Mouse (Mus musculus): ENCODE data around the gene Slc9a6.
A peak's percentile ranks its signal among the peaks of the same experiment; 100 is the strongest.

Slc9a6 gene

GRCm38 (mm10) chrX:56609623-56610317 lies at the start of gene Slc9a6:
Gene Slc9a6 (plus strand): TSS chrX:56609757.
- DNase-seq, result peak; percentile 68

- no peak for DNase-seq
Observed at GRCm38 (mm10) chrX:56572465-56572864, 37.1 kb upstream of the Slc9a6 start.

GRCm38 (mm10) chrX:56578200-56578599 lies 31.4 kb upstream of the Slc9a6 start:
- DNase-seq, result no peak

- DNase-seq, result peak; percentile 20
Observed at GRCm38 (mm10) chrX:56597219-56597886, 12.2 kb upstream of the Slc9a6 start.

- DNase-seq, result peak; percentile 91
Observed at GRCm38 (mm10) chrX:56597887-56598640, 11.5 kb upstream of the Slc9a6 start, which contains the start of gene Mmgt1. Gene Mmgt1 (minus strand): TSS chrX:56598069.

GRCm38 (mm10) chrX:56606536-56606935 lies 3.0 kb upstream of the Slc9a6 start:
- no peak for DNase-seq

- DNase-seq, result no peak
Observed at GRCm38 (mm10) chrX:56607032-56607710, 2.4 kb upstream of the Slc9a6 start.

- DNase-seq, result no peak
Observed at GRCm38 (mm10) chrX:56609285-56609622, 303 bp upstream of the Slc9a6 start.

GRCm38 (mm10) chrX:56610318-56610694 lies 749 bp downstream of the Slc9a6 start:
- peak; percentile 10 for DNase-seq

GRCm38 (mm10) chrX:56615236-56615635 lies 5.7 kb downstream of the Slc9a6 start:
- DNase-seq, result no peak

GRCm38 (mm10) chrX:56636185-56636584 lies 26.6 kb downstream of the Slc9a6 start:
- DNase-seq, result no peak

- DNase-seq, result no peak
Observed at GRCm38 (mm10) chrX:56640066-56640465, 30.5 kb downstream of the Slc9a6 start.

- no peak for DNase-seq
Observed at GRCm38 (mm10) chrX:56649549-56650354, 40.2 kb downstream of the Slc9a6 start.

GRCm38 (mm10) chrX:56650355-56650652 lies 40.7 kb downstream of the Slc9a6 start:
- DNase-seq, result no peak

GRCm38 (mm10) chrX:56650885-56651284 lies 41.3 kb downstream of the Slc9a6 start:
- DNase-seq, result no peak

- DNase-seq, result no peak
Observed at GRCm38 (mm10) chrX:56651738-56652137, 42.2 kb downstream of the Slc9a6 start.

- DNase-seq, result no peak
Observed at GRCm38 (mm10) chrX:56655686-56656085, 46.1 kb downstream of the Slc9a6 start.

- DNase-seq, result no peak
Observed at GRCm38 (mm10) chrX:56659286-56659685, 49.7 kb downstream of the Slc9a6 start.

- no peak for DNase-seq
Observed at GRCm38 (mm10) chrX:56661143-56661542, 51.6 kb downstream of the Slc9a6 start.

GRCm38 (mm10) chrX:56662316-56662715 lies 52.8 kb downstream of the Slc9a6 start:
- DNase-seq, result no peak

GRCm38 (mm10) chrX:56663377-56663776 lies 53.8 kb downstream of the Slc9a6 start:
- DNase-seq, result no peak

- no peak for DNase-seq
Observed at GRCm38 (mm10) chrX:56665226-56665973, 55.8 kb downstream of the Slc9a6 start.

All from right cerebral cortex, postnatal 25 days (tissue).